Mouse (Mus musculus) lung, adult 2 months (tissue): Measurements from ENCODE around the gene Ccdc151.

Experiments used
- CTCF ChIP-seq: fragments of 200-500 bp; IDR thresholded peaks from 2 replicates; pipeline ENCODE4 v1.5.1; 2011; ENCODE audit warnings: mild to moderate bottlenecking, low read length, control low read depth; ENCODE audit not compliant: insufficient read depth
- POLR2A ChIP-seq: fragments of 200-500 bp; IDR thresholded peaks from 2 replicates; pipeline ENCODE4 v1.6.1; 2011; ENCODE audit warnings: low read depth, mild to moderate bottlenecking, control low read depth, low read length, borderline replicate concordance; ENCODE audit errors: extremely low read depth

DNA sequence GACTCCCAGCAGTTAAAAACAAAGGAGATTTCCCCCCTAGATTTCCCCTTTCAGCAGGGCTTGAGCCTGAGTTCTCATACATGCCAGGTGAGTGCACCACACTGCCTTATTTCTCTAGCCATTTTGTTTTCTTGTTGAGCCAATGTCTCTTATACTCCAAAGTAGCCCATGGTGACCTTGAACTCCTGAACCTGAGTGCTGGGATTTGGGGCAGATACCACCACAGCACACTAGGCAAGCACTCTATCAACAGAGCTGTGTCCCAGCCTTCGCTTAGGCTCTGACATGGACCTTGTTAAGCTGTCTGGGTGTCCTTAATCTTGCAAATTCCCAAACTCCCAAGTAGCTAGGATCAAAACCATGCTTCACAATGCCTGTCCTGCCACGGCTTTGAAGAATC, 39.4 kb upstream of the Ccdc151 start:
- TF ChIP-seq CTCF (no peak), POLR2A (no peak)
